In the genomic region with DNA sequence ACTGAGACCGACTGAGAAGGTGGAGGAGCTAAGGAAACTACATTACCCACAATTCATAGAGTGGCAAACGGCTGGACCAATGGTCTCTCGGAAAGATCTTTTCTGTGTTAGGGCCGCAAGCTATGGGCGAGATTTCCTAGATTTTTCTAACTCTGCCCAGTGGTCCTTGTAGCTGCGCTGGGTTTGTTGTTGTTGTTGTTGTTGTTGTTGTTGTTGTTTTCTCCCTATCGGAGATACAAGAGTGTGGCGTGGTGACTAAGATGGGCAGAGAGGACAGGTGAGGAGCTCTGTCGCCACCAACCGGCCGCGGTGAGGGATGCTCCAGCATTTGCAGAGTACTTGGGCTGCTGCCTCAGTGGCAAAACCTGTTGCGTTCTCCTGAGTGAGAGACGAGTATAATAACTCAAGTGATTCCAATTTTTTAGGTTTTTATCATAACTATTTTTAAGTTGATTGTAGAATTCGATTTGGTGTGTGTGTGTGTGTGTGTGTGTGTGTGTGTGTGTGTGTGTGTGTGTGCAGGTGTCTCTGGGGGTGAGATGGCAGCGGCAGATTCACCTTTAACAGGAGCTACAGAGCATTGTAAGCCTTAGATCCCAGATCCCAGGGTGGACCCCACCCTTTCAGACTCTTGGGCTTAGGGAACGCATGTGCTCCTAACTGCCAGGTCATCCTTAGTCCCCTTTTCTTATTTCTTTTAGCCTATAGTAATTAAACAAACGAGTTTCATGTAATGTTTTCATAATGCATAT, we compare ENCODE assay signal across 8 mouse cellular contexts. TPM values are rescaled to one million over a fixed set of nuclear protein-coding genes. Genes with fewer than 3 reads are reported as not detected.
A peak's percentile ranks its signal among the peaks of the same experiment; 100 is the strongest.
DNase-seq lines count a peak whose midpoint lies in the region; ATAC-seq and TF ChIP-seq lines count a peak whose summit lies in the region.

No protein-coding gene starts in this region.

- H3K9me3 ChIP-seq in intestine, embryonic 14.5 days (ENCODE audit: control insufficient read depth, low read length) = no peaks in the 10 kb centered on the region

- H3K9ac ChIP-seq in intestine, embryonic 14.5 days (ENCODE audit: low read length) = 0 out of 2 replicates have a peak overlapping the region, but pooled peaks have one; percentile 20

- no peak for TF ChIP-seq POLR2A in cortical plate, adult 2 months (IDR thresholded peaks at IDR 0.05; ENCODE audit: extremely low read depth, insufficient read depth, low read length)

- peak; percentile 99 for ATAC-seq in activated CD4-positive, CD25-positive, alpha-beta regulatory T cell, adult 4 months
- ATAC-seq in intestine, embryonic 14.5 days (replicated peaks; ENCODE audit: low FRiP score, low TSS enrichment, low read depth) = peak; percentile 95
- ATAC-seq in megakaryocyte-erythroid progenitor cell, adult 5-6 weeks (replicated peaks; ENCODE audit: low FRiP score, low TSS enrichment, poor library complexity, severe bottlenecking) = peak; percentile 100

- intact Hi-C loops in left cerebral cortex, postnatal 14 days (cut with DNase I) = loop anchor here (5.0 kb wide), 1 partner anchor 51 kb away; a partner anchor contains a TSS

- peak; percentile 22 to 29 for DNase-seq in gastrocnemius, adult 8-10 months (ENCODE audit: low spot score in 2 of 2)
- DNase-seq in intestine, embryonic 14.5 days (ENCODE audit: low spot score) = peak; percentile 88
- peak; percentile 77 to 88 for DNase-seq in left cerebral cortex, postnatal 14 days (ENCODE audit: low spot score in 2 of 2)
- peak; percentile 76 for DNase-seq in right cerebral cortex, postnatal 14 days
- peak; percentile 39 to 65 for DNase-seq in urinary bladder, postnatal 4 days (ENCODE audit: low spot score in 2 of 2)

- H3K27ac ChIP-seq in cortical plate, adult 2 months (ENCODE audit: insufficient read depth, low read length) = no peak overlapping the region
- no peak overlapping the region for H3K27ac ChIP-seq in intestine, embryonic 14.5 days (ENCODE audit: low read depth)

- WGBS in intestine, embryonic 14.5 days = 7% methylated on average over 17 of the region's 18 CpGs

- TF ChIP-seq CTCF in cortical plate, adult 2 months (IDR thresholded peaks at IDR 0.05; ENCODE audit: extremely low read depth, insufficient read depth, low read length) = peak; percentile 66

- no peaks in the 10 kb centered on the region for H3K27me3 ChIP-seq in intestine, embryonic 14.5 days (replicated peaks; ENCODE audit: control insufficient read depth, insufficient read depth, low read length)

- peak overlapping the region; percentile 49; the same call in 1 of the 2 replicates for H3K4me3 ChIP-seq in cortical plate, adult 2 months (ENCODE audit: insufficient read depth, low read length)
- H3K4me3 ChIP-seq in intestine, embryonic 14.5 days (ENCODE audit: low read depth, low read length) = peak overlapping the region; percentile 61

- H3K36me3 ChIP-seq in intestine, embryonic 14.5 days (ENCODE audit: control insufficient read depth, insufficient read depth, low read length) = no peaks in the 10 kb centered on the region

- no peaks in the 10 kb centered on the region for H3K4me1 ChIP-seq in cortical plate, adult 2 months (ENCODE audit: control insufficient read depth, insufficient read depth, low read length)
- H3K4me1 ChIP-seq in intestine, embryonic 14.5 days (replicated peaks; ENCODE audit: control insufficient read depth, insufficient read depth, low read length) = no peaks in the 10 kb centered on the region

- peak overlapping the region; percentile 48 for H3K4me2 ChIP-seq in intestine, embryonic 14.5 days (ENCODE audit: low read length)

RNA-seq across cellular contexts. Expression of a gene that starts 17.2 kb away (rescaled TPM):
- polyA plus RNA-seq in activated CD4-positive, CD25-positive, alpha-beta regulatory T cell, adult 4 months (2017; shearing (Covaris generic)) = 1 to 10 TPM; 2.4 to 2.6 TPM
- 2.7 and 2.8 TPM in 2 replicates for polyA plus RNA-seq in cortical plate, adult 2 months (2012; rRNA removed)
- 1 to 10 TPM; 1.3 to 2.6 (median 1.9) TPM for total RNA-seq in gastrocnemius, adult 8-10 months (2022)
- 2.6 and 3.6 TPM in 2 replicates for polyA plus RNA-seq in intestine, embryonic 14.5 days (2014; fragmentation: Nextera tagmentation; extraction: Ambion mirVana)
- 1 to 10 TPM; 5.0 to 6.2 TPM for total RNA-seq in left cerebral cortex, postnatal 14 days (2021)
- total RNA-seq in megakaryocyte-erythroid progenitor cell, adult 5-6 weeks (2014; fragmentation: Nextera tagmentation) = 1.6 and 6.9 TPM in 2 replicates
- total RNA-seq in megakaryocyte-erythroid progenitor cell, adult 5-6 weeks (2017) = 2.2 and 2.3 TPM in 2 replicates

RNA-seq across cellular contexts. Expression of a gene that starts 21.4 kb away (rescaled TPM):
- polyA plus RNA-seq in activated CD4-positive, CD25-positive, alpha-beta regulatory T cell, adult 4 months (2017; shearing (Covaris generic)) = 1 to 10 TPM; 4.5 to 4.7 TPM
- polyA plus RNA-seq in cortical plate, adult 2 months (2012; rRNA removed) = 16.3 and 17.6 TPM in 2 replicates
- total RNA-seq in gastrocnemius, adult 8-10 months (2022) = 1 to 10 TPM; 2.2 to 3.2 (median 2.3) TPM
- polyA plus RNA-seq in intestine, embryonic 14.5 days (2014; fragmentation: Nextera tagmentation; extraction: Ambion mirVana) = 7.5 and 7.7 TPM in 2 replicates
- 1 to 10 TPM; 7.8 to 8.0 TPM for total RNA-seq in left cerebral cortex, postnatal 14 days (2021)
- total RNA-seq in megakaryocyte-erythroid progenitor cell, adult 5-6 weeks (2014; fragmentation: Nextera tagmentation) = 1.1 and 1.7 TPM in 2 replicates
- 3.0 and 3.5 TPM in 2 replicates for total RNA-seq in megakaryocyte-erythroid progenitor cell, adult 5-6 weeks (2017)

RNA-seq across cellular contexts. Expression of a gene that starts 51.8 kb away (rescaled TPM):
- 1 to 10 TPM; 8.9 to 9.6 TPM for polyA plus RNA-seq in activated CD4-positive, CD25-positive, alpha-beta regulatory T cell, adult 4 months (2017; shearing (Covaris generic))
- 1.1 and 1.2 TPM in 2 replicates for polyA plus RNA-seq in cortical plate, adult 2 months (2012; rRNA removed)
- 1 to 10 TPM in 2 of 4 experiments, under 1 TPM in 2; 0.65 to 2.0 (median 1.0) TPM for total RNA-seq in gastrocnemius, adult 8-10 months (2022)
- 2.0 and 2.1 TPM in 2 replicates for polyA plus RNA-seq in intestine, embryonic 14.5 days (2014; fragmentation: Nextera tagmentation; extraction: Ambion mirVana)
- 1 to 10 TPM; 1.5 to 2.0 TPM for total RNA-seq in left cerebral cortex, postnatal 14 days (2021)
- total RNA-seq in megakaryocyte-erythroid progenitor cell, adult 5-6 weeks (2014; fragmentation: Nextera tagmentation) = 1.0 TPM in 2 replicates
- total RNA-seq in megakaryocyte-erythroid progenitor cell, adult 5-6 weeks (2017) = 1.5 and 4.3 TPM in 2 replicates

RNA-seq across cellular contexts. Expression of a gene that starts 58.8 kb away (rescaled TPM):
- under 1 TPM in 1 of 2 experiments, not detected in 1; 0.12 TPM for polyA plus RNA-seq in activated CD4-positive, CD25-positive, alpha-beta regulatory T cell, adult 4 months (2017; shearing (Covaris generic))
- polyA plus RNA-seq in cortical plate, adult 2 months (2012; rRNA removed) = 3.9 and 4.7 TPM in 2 replicates
- total RNA-seq in gastrocnemius, adult 8-10 months (2022) = under 1 TPM in 2 of 4 experiments, not detected in 2; 0.18 to 0.21 TPM
- polyA plus RNA-seq in intestine, embryonic 14.5 days (2014; fragmentation: Nextera tagmentation; extraction: Ambion mirVana) = 0.15 and 0.45 TPM in 2 replicates
- 1 to 10 TPM; 1.4 to 1.8 TPM for total RNA-seq in left cerebral cortex, postnatal 14 days (2021)
- 0.46 TPM in 1 of 2 replicates, not detected in the other for total RNA-seq in megakaryocyte-erythroid progenitor cell, adult 5-6 weeks (2014; fragmentation: Nextera tagmentation)
- not detected in 2 replicates for total RNA-seq in megakaryocyte-erythroid progenitor cell, adult 5-6 weeks (2017)

Comparison
In these comparisons a context has a peak if more than half of its experiments do, and no peak if none do; other contexts are left out.
1. DNase-seq: peak in every context shown above with its lines; median percentile 88 in intestine, embryonic 14.5 days; 82 in left cerebral cortex, postnatal 14 days; 76 in right cerebral cortex, postnatal 14 days; 52 in urinary bladder, postnatal 4 days; 26 in gastrocnemius, adult 8-10 months.